Mouse (Mus musculus) hindbrain, embryonic 16.5 days (tissue): ENCODE data around the gene Zfp697. TPM values are rescaled to one million over a fixed set of nuclear protein-coding genes. Genes with fewer than 3 reads are reported as not detected.
"Not testable (repeated sequence)": the region's sequence is repeated elsewhere in the genome, so short reads cannot be mapped to it uniquely, and the experiment has no call there.

ENCODE experiments used
- ATAC-seq: fragments of 200-750 bp; cut with Nextera tagmentation; 2 replicates; pipeline ENCODE4 v1.8.0; 2017; ENCODE audit warnings: moderate TSS enrichment, moderate library complexity
- H3K27ac ChIP-seq: fragments of 300-500 bp; sonication (generic); 2 replicates; pipeline ENCODE4 v1.5.1; 2014; ENCODE audit warnings: low read depth, mild to moderate bottlenecking, control low read depth, low read length, moderate library complexity
- H3K27me3 ChIP-seq: fragments of 300-500 bp; sonication (generic); replicated peaks from 2 replicates; pipeline ENCODE4 v1.6.1; 2014; ENCODE audit warnings: low read length; ENCODE audit not compliant: control insufficient read depth, insufficient read depth
- H3K36me3 ChIP-seq: fragments of 300-500 bp; sonication (generic); 2 replicates; pipeline ENCODE4 v1.6.1; 2014; ENCODE audit warnings: mild to moderate bottlenecking, low read length, moderate library complexity, mixed read lengths; ENCODE audit not compliant: control insufficient read depth, insufficient read depth
- H3K4me1 ChIP-seq: fragments of 300-500 bp; sonication (generic); 2 replicates; pipeline ENCODE4 v1.6.1; 2014; ENCODE audit warnings: low read depth, low read length; ENCODE audit not compliant: control insufficient read depth, insufficient read depth
- H3K4me2 ChIP-seq: fragments of 300-500 bp; sonication (generic); 2 replicates; pipeline ENCODE4 v1.6.1; 2014; ENCODE audit warnings: mild to moderate bottlenecking, low read length, control low read depth, moderate library complexity
- H3K4me3 ChIP-seq: fragments of 300-500 bp; sonication (generic); 2 replicates; pipeline ENCODE4 v1.5.1; 2014; ENCODE audit warnings: mild to moderate bottlenecking, low read length, control low read depth, moderate library complexity
- H3K9ac ChIP-seq: fragments of 300-500 bp; sonication (generic); 2 replicates; pipeline ENCODE4 v1.6.1; 2014; ENCODE audit warnings: low read depth, mild to moderate bottlenecking, control low read depth, low read length, moderate library complexity
- H3K9me3 ChIP-seq: fragments of 300-500 bp; sonication (generic); 2 replicates; pipeline ENCODE4 v1.6.1; 2014; ENCODE audit warnings: mild to moderate bottlenecking, low read length, moderate library complexity; ENCODE audit not compliant: control insufficient read depth
- WGBS: fragments of 180-500 bp; shearing (Covaris S2); extraction: QIAGEN DNeasy Blood & Tissue Kit; methylation state at CpG from one replicate; pipeline ENCODE4 v1.1.7; 2014; 5-methylcytosine and 5-hydroxymethylcytosine counted together
- polyA plus RNA-seq: library from polyadenylated mRNA; unstranded; fragments of >200 nt; fragmentation: Nextera tagmentation; extraction: Ambion mirVana; gene quantifications from 2 replicates; pipeline ENCODE4 v1.2.1, GENCODE M21; 2015

The Zfp697 gene
- polyA plus RNA-seq, 1 experiment from 2014 or later: 15.1 TPM

GRCm38 (mm10) chr3:98443149-98443779 lies 61.0 kb downstream of the Zfp697 start:
- not testable (repeated sequence) for H3K27me3 ChIP-seq, H3K4me3 ChIP-seq, H3K9ac ChIP-seq, H3K9me3 ChIP-seq, H3K4me1 ChIP-seq, H3K36me3 ChIP-seq, H3K27ac ChIP-seq, H3K4me2 ChIP-seq
- 21% methylated on average over 3 of the region's 3 CpGs for WGBS
- peak; percentile 70 for ATAC-seq

- not testable (repeated sequence) for H3K36me3 ChIP-seq, H3K9me3 ChIP-seq
- no CpG with 5 or more reads among the region's 1 CpGs for WGBS
These were observed 61.7 kb downstream of the Zfp697 start for GRCm38 (mm10) chr3:98443924-98444323.

DNA sequence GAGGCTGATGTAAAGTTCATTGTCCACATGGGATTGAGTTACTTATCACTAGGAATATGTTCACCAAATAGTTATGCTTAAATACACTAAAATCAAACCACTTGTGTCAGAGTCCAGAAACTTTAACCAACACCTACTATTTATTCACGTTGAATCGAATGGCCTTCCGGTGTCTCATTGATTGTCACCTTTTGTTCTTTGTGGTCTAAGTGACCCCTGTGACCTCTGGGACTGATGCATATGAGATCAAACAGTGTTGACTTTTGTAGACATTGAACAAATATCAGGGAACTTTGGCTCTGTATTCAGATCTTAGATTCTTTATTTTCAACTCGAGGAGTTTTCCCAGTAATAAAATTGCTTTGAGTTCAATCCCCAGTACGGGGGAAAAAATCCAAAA lies 71.5 kb downstream of the Zfp697 start:
- not testable (repeated sequence) for H3K4me2 ChIP-seq, H3K4me1 ChIP-seq, H3K27me3 ChIP-seq, H3K9me3 ChIP-seq, H3K4me3 ChIP-seq, H3K27ac ChIP-seq, H3K36me3 ChIP-seq, ATAC-seq, H3K9ac ChIP-seq
- 37% methylated on average over 4 of the region's 5 CpGs for WGBS

More at GRCm38 (mm10) chr3:98443924-98444323, 61.7 kb downstream of the Zfp697 start:
- not testable (repeated sequence) for ATAC-seq, H3K4me3 ChIP-seq, H3K9ac ChIP-seq, H3K27me3 ChIP-seq, H3K4me2 ChIP-seq, H3K4me1 ChIP-seq, H3K27ac ChIP-seq

DNA sequence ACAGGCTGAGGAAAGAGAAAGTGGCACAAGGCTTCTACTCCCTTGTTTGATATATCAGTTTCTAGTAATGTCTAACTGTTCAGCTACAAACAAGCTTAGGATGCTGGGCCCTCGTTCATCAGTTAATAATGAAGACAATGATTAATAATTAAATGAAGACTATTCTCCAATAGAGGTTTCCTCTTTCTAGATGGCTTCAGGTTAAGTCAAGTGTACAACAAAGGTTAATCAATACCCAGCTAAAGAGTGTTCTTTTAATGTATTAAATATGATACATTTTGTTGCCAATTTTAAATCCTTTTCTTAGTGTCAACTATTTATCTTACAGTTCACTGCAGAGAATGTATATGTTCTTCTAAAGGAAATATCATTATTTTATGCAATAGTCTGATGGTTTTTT lies 74.8 kb downstream of the Zfp697 start, which contains the start of gene Gm4450:
Gene Gm4450 (minus strand): TSS at position 101 of the 400 bp plus-strand sequence.
- not testable (repeated sequence) for H3K4me3 ChIP-seq, H3K27ac ChIP-seq, H3K27me3 ChIP-seq, ATAC-seq, H3K4me2 ChIP-seq, H3K4me1 ChIP-seq, H3K36me3 ChIP-seq, H3K9ac ChIP-seq, H3K9me3 ChIP-seq
- WGBS: no CpG with 5 or more reads among the region's 1 CpGs

GRCm38 (mm10) chr3:98469323-98469722 lies 87.1 kb downstream of the Zfp697 start:
- not testable (repeated sequence) for H3K27ac ChIP-seq, H3K9me3 ChIP-seq, H3K4me2 ChIP-seq, H3K4me3 ChIP-seq, H3K4me1 ChIP-seq, H3K27me3 ChIP-seq, H3K36me3 ChIP-seq, H3K9ac ChIP-seq
- peak; percentile 58; the same call in 1 of the 2 replicates for ATAC-seq
- WGBS: 21% methylated on average over 1 of the region's 2 CpGs

DNA sequence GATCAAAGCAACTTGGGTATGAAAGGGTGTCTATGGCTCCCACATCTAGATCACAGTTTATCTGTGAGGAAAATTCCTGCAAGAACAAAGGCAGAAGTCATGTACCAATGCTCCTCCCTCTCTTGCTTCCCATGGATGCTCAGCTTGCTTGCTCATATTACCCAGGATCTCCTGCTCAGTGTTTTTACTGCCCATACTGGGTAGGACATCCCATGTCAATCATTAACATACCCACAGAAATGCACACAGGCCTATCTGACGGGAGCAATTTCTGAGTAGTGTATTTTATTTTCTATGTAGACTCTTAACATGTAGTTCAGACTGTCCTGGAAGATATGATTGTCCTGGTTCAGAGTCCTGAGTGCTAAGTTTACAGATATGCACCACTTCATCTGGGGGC lies 88.8 kb downstream of the Zfp697 start:
- H3K36me3 ChIP-seq, H3K27me3 ChIP-seq, H3K4me3 ChIP-seq, H3K9me3 ChIP-seq, H3K9ac ChIP-seq, H3K4me2 ChIP-seq, H3K4me1 ChIP-seq, H3K27ac ChIP-seq, ATAC-seq: not testable (repeated sequence)
- WGBS: no CpG with 5 or more reads among the region's 1 CpGs

DNA sequence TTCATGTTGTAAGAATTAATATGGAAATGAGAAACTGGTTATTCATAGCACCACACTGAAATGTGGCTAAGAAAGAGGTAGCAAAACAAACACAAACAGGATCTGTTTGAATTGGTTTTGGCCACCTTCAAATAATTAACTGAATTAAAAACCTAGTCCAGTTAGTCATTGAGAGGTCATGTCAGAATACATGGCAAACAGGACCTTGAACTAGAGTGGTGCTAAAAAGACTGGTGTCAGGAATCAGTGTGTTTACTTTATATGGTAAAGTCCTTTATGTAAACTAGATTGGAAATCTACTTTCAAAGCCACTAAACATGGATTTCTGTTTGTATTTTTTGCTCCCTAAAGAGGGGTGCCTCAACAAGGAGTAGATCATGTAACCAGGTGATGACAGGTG lies 89.2 kb downstream of the Zfp697 start:
- not testable (repeated sequence) for H3K9ac ChIP-seq, H3K36me3 ChIP-seq, H3K4me1 ChIP-seq, H3K9me3 ChIP-seq, H3K27ac ChIP-seq, H3K4me3 ChIP-seq, H3K27me3 ChIP-seq, H3K4me2 ChIP-seq, ATAC-seq

- H3K4me1 ChIP-seq, H3K9me3 ChIP-seq, H3K36me3 ChIP-seq, H3K4me3 ChIP-seq, H3K4me2 ChIP-seq, H3K27ac ChIP-seq, H3K27me3 ChIP-seq, H3K9ac ChIP-seq, ATAC-seq: not testable (repeated sequence)
These were observed 111.9 kb downstream of the Zfp697 start for GRCm38 (mm10) chr3:98494184-98494583.

- not testable (repeated sequence) for ATAC-seq, H3K36me3 ChIP-seq, H3K9me3 ChIP-seq, H3K27me3 ChIP-seq, H3K4me2 ChIP-seq, H3K27ac ChIP-seq, H3K4me3 ChIP-seq, H3K4me1 ChIP-seq, H3K9ac ChIP-seq
These were observed 112.8 kb downstream of the Zfp697 start for GRCm38 (mm10) chr3:98495055-98495454.

DNA sequence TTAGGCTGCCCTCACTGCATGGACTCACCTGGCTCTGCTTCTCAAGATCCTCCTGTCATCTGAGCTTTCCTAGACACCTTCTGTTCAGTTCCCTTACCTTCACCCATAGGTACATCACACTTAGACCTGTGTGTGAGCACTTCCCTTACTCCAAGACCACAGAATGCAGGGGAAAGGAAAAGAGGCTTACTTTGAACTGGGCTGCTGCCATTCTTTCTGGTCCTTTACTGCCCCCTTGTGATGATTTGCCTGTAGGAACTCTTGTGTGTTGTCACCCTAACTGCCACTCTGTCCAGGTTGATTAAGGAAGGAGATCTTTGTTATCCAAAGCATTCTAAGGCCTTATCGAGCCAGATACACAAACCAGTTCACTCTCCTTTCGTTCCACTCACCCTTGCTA lies 114.5 kb downstream of the Zfp697 start:
- H3K9me3 ChIP-seq, H3K4me1 ChIP-seq, H3K27me3 ChIP-seq, H3K36me3 ChIP-seq, H3K9ac ChIP-seq, H3K27ac ChIP-seq, H3K4me3 ChIP-seq, H3K4me2 ChIP-seq: not testable (repeated sequence)
- ATAC-seq: peak; percentile 71
- no CpG with 5 or more reads among the region's 2 CpGs for WGBS
